Mouse (Mus musculus): ENCODE measurements around the gene Fancg. TPM values are rescaled to one million over a fixed set of nuclear protein-coding genes. Genes with fewer than 3 reads are reported as not detected.
A peak's percentile ranks its signal among the peaks of the same experiment; 100 is the strongest.
"Not testable (repeated sequence)": the region's sequence is repeated elsewhere in the genome, so short reads cannot be mapped to it uniquely, and the experiment has no call there.

The Fancg gene
- polyA plus RNA-seq, 1 experiment from 2014 or later = 4.6 TPM

DNA sequence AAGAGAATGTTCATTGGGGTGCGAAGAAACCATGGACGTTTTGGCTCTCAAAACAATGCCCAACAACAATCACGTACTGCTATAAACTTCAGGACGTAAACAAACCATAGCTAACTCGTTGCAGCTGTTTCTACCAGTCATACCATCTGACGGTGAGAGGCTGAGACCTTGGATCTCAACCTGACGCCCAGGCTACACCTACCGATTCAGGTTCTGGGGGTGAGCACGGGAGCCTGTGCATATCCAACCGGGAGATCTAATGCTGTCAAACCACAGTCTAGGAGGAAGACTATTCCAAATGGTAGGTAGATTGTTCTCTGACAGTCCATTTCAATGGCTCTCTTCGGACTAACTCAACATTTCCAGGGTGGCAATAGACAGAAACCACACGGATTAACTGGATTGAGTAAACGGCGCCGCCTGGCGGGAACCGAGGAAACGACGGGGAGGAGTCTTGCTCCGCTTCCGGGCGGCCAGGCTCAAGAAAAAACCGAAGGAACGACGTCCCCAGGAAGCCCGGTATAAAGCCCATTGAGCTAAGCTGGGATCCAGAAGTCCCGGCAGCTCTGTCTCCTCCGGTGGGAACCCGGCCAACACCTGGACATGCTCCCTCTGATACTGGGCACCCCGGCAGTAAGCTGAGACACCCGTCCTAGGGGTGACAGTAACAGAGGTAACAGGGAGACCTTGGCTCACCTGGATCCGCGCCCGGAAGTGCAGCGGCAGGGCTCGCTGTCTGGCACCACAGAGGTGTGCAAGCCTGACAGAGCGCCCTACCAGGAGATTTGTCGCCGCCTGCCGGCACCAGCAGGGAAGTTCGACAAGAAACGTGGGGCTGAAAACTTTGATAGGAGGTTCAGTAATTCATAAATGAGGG is 15.0 kb upstream of the Fancg start, which contains the start of gene Pigo:
Gene Pigo (minus strand): TSS at position 736 of the 877 bp plus-strand sequence.
- Histone ChIP-seq H3K79me2 (ENCODE audit: inconsistent target) (no peaks in the 10 kb centered on the region), H3K4me3 (ENCODE audit: inconsistent target) (peak within 1 kb of the TSS; percentile 58), H3K36me3 (ENCODE audit: inconsistent target) (peaks cover 31% of the 10 kb centered on the region), H3K27ac (peak within 1 kb of the TSS; percentile 52)
- 8% methylated on average over 42 of the region's 42 CpGs for whole genome bisulfite sequencing (ENCODE audit: missing documents)

DNA sequence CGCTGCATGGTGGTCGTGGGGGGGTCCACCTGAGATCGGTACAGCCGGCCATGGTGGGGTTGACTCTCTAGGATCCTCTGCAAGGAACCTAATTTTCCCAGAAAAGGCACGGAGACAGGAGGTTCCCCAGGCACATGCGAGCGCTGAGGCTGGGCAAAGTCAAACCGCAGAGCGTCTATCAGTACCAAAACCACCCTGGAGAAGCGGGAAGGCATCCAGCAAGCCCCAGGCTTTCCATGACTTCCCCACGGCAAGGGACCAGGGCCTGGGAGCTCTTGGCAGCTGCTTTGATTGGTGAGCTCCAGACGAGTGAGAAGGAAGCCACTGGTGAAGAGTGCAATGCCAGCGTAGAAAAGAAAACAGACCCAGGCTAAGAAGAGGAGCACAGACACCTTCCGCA is 14.4 kb upstream of the Fancg start:
- peak overlapping the region; percentile 58 for H3K4me3 ChIP-seq (ENCODE audit: inconsistent target)
- WGBS (ENCODE audit: missing documents) = 83% methylated on average over 14 of the region's 14 CpGs
- H3K79me2 ChIP-seq (ENCODE audit: inconsistent target) = no peaks in the 10 kb centered on the region
- H3K36me3 ChIP-seq (ENCODE audit: inconsistent target) = peaks cover 31% of the 10 kb centered on the region
- H3K27ac ChIP-seq = peak overlapping the region; percentile 52; the same call in 1 of the 2 replicates

DNA sequence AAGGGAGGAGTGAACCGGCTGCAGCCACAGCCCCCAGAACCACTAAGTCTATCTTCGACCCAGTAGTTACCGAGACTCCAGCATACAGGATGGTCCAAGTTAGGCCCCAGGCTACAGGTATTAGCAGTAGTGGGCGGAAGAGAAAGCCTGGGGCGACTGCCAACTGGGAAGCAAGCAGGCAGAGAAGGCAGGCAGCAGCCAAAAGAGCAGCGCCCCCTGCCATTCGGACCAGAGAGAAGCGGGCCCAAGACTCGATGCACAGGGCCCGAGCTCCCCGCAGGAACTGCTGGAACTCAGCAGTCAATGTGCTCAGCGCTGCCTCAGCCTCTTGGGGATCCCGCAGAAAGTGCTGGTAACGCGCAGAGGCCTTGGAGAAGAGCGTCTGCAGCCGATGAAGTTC is 11.0 kb upstream of the Fancg start:
- H3K36me3 ChIP-seq (ENCODE audit: inconsistent target) = peaks cover 34% of the 10 kb centered on the region; the same call in 1 of the 2 replicates
- H3K79me2 ChIP-seq (ENCODE audit: inconsistent target) = no peaks in the 10 kb centered on the region
- H3K4me3 ChIP-seq (ENCODE audit: inconsistent target) = no peak overlapping the region
- no peak overlapping the region for H3K27ac ChIP-seq
- WGBS (ENCODE audit: missing documents) = 92% methylated on average over 17 of the region's 17 CpGs

DNA sequence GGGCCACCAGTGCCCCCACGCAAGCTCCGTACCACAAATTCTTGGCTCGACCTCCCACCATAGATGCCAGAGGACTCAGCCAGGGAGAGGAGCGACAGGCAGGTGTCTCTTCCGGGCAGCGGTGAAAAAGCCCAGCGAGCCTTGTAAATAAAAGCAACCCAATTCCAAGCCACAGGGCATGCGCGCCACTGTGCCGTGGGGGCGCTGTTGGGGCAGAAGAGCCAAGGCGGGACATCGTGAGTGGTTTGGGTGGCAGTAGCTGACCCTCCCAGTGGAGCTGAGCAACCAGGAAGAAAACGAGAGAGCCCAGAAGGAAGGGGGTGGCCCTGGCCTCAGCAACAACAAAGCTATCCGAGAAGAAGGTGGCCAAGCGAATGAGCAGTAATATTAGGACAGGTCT is 10.6 kb upstream of the Fancg start:
- H3K79me2 ChIP-seq (ENCODE audit: inconsistent target) = no peaks in the 10 kb centered on the region
- H3K4me3 ChIP-seq (ENCODE audit: inconsistent target) = no peak overlapping the region
- 98% methylated on average over 16 of the region's 16 CpGs for WGBS (ENCODE audit: missing documents)
- peaks cover 34% of the 10 kb centered on the region; the same call in 1 of the 2 replicates for H3K36me3 ChIP-seq (ENCODE audit: inconsistent target)
- H3K27ac ChIP-seq = no peak overlapping the region

DNA sequence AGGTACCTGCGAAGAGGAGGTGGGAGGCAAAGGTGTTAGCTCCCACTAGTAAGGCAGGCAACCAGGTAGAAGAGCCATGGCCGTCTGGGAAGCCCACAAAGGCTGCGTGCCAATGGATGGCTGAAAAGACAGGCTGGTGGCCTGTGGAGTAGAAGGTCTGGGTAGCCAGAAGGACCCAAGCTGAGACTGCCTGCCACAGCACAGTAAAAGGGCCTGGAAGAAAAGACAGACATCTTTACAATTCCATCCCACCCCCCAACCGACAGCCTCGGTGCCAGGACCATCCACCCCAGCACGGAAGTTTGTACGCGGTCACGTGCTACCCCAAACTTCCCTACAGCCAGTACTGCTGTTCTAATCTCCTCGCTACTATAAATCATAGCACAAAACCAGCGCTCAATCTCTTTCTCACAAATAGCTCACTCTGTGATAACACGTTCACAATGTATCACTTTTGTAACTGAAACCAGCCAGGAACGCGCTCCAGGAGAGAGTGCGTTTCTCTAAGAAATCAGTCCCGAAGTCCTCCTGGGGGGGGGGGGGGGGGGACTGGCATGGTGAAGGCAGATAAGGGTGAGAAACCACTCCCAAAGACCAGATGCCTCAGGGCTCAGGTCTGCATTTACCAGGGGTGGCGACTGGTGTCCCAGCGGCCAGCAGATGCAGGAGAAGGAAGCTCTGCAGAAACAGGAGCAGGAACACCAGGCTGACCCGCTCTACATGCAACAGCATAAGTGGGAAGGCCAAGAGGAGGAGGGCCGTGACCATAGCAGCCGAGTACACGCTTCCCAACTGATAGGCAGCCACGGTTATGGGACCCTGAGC is 9.5 kb upstream of the Fancg start:
- Histone ChIP-seq H3K4me3 (ENCODE audit: inconsistent target) (no peak overlapping the region), H3K36me3 (ENCODE audit: inconsistent target) (peaks cover 34% of the 10 kb centered on the region; the same call in 1 of the 2 replicates), H3K79me2 (ENCODE audit: inconsistent target) (no peaks in the 10 kb centered on the region), H3K27ac (no peak overlapping the region)
- WGBS (ENCODE audit: missing documents) = 95% methylated on average over 21 of the region's 23 CpGs

DNA sequence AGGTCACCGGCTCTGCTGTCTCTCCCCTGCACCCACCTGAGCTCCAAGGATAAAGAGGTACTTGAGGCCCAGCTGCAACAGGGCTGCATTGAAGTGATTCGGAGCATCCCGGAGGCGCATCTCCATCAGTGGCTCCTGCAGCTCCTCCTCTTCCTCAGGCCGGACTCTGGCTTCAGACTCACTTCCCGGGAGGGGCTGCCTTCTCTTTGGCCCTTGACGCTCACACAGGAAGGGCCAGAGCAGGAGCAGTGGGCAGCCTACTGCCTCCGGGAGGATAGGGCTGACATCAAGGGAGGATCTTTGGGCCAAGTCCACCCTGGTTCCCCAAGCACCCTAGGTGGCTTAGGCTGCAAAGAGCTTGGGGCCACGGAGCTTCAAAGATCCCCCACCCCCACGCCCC is 8.9 kb upstream of the Fancg start:
- Histone ChIP-seq H3K27ac (no peak overlapping the region), H3K36me3 (ENCODE audit: inconsistent target) (peaks cover 34% of the 10 kb centered on the region; the same call in 1 of the 2 replicates), H3K4me3 (ENCODE audit: inconsistent target) (no peak overlapping the region), H3K79me2 (ENCODE audit: inconsistent target) (no peaks in the 10 kb centered on the region)
- 94% methylated on average over 10 of the region's 10 CpGs for WGBS (ENCODE audit: missing documents)

DNA sequence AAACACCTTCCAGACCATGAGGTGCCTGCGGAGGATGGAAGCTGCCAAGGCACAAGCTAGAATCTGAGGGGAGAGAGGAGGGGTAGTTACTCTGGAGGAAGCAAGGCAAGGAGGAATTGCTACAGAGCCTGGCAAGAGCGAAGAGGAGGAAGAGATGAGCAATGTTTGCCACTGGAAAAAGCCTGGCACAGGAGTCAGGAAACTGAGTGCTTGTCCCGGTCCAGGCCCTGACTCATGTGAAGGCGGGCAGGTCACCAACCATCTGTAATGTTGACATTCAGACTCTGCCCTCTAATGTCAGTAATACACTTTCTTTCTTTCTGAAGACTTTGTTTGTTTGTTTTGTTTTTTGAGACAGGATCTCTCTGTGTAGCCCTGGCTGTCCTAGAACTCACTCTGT is 7.8 kb upstream of the Fancg start:
- Histone ChIP-seq H3K4me3 (ENCODE audit: inconsistent target) (no peak overlapping the region), H3K36me3 (ENCODE audit: inconsistent target) (peaks cover 34% of the 10 kb centered on the region; the same call in 1 of the 2 replicates)

DNA sequence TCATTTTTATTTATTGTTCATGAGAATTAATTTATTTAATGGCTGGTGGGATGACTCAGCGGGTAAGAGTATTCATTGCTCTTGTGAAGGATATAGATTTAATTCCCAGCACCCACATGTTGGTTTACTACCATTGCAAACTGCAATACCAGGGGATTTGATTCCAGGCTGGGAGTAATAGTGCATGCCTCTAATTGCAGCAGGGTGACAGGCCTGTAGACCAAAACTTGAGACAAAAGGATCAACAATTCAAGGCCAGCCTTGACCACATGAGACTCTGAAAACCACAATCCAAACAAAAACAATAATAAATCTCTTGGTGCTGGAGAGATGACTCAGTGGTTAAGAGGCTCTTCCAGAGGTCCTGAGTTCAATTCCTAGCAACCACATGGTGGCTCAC is 1.8 kb upstream of the Fancg start:
- Histone ChIP-seq H3K4me3 (ENCODE audit: inconsistent target) (no peak overlapping the region), H3K27ac (no peak overlapping the region), H3K36me3 (ENCODE audit: inconsistent target) (peaks cover 4% of the 10 kb centered on the region; the same call in 1 of the 2 replicates), H3K79me2 (ENCODE audit: inconsistent target) (no peaks in the 10 kb centered on the region)
- 100% methylated on average over 1 of the region's 1 CpGs for WGBS (ENCODE audit: missing documents)

More for the DNA sequence above, 7.8 kb upstream of the Fancg start:
- WGBS (ENCODE audit: missing documents) = 90% methylated on average over 4 of the region's 4 CpGs
- H3K79me2 ChIP-seq (ENCODE audit: inconsistent target) = no peaks in the 10 kb centered on the region
- H3K27ac ChIP-seq = no peak overlapping the region

DNA sequence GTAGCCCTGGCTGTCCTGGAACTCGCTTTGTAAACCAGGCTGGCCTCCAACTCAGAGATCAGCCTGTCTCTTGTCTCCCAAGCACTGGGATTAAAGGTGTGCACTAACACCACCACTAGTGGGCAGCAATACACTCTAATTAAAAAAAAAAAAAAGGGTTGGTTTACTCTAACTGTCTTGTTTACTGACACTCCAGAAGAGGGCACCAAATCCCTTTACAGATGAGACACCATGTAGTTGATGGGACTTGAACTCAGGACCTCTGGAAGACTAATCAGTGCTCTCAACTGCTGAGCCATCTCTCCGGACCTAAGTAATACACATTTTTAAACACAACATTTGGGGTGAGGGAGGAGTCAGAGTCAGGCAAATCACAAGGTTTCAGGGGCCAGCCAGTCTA is 4.5 kb downstream of the Fancg start:
- 51% methylated on average over 2 of the region's 2 CpGs for WGBS (ENCODE audit: missing documents)
- Histone ChIP-seq H3K4me3 (ENCODE audit: inconsistent target) (no peak overlapping the region), H3K36me3 (ENCODE audit: inconsistent target) (peaks cover 9% of the 10 kb centered on the region; the same call in 1 of the 2 replicates), H3K27ac (no peak overlapping the region), H3K79me2 (ENCODE audit: inconsistent target) (no peaks in the 10 kb centered on the region)

DNA sequence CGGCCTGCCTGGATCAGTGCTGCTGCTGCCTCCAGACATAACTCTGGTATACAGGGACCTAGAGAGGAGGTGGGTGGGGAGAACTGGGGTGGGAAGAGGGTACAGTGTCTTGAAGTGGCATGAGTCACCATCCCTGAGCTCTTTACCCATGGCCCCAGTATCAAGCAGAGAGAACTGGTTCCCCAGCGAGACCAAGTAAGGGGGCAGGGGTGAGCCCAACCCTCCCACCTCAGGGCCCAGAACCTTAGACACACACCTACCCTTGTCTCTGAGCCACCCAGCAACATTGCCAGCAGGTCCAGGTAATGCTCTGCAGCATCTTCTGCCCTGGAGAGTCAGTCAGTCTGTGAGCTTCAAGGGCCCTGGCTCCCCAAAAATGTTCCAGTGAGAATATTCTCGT is 5.4 kb downstream of the Fancg start:
- 97% methylated on average over 3 of the region's 3 CpGs for WGBS (ENCODE audit: missing documents)
- Histone ChIP-seq H3K4me3 (ENCODE audit: inconsistent target) (no peak overlapping the region), H3K79me2 (ENCODE audit: inconsistent target) (no peaks in the 10 kb centered on the region), H3K36me3 (ENCODE audit: inconsistent target) (peaks cover 9% of the 10 kb centered on the region; the same call in 1 of the 2 replicates), H3K27ac (no peak overlapping the region)

DNA sequence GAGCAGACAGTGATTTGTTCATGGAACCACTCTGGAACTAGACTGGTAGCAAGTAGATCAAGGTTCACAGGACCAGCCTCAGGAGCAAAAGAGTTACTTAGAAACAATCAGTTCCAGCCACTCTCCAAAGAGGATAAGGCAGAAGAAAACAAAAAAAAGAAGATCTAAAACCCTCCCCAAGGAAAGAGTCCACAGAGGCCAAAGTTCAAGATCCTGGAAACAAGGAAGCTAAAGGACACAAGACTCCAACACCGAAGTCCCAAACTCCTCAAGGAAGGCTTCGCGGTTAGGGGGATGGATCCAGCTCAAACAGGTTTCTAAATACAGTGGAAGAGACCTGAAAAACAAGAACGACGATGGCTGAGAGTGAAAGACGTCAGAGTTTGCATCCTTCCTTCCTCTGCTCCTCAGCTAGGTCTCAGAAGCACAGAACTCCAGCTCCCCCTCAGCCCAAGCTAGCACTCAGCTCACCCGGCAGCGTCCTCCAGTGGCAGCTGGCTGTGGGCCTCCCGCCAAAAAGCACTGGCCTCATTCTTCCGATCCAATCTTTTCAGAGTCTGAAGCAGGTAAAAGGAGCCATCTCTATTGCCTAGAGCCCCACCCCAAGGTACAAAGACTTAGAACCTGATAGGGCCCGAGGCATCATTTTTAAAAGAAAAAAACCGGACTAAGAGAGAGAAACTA is 7.4 kb downstream of the Fancg start:
- WGBS (ENCODE audit: missing documents) = 89% methylated on average over 12 of the region's 12 CpGs
- Histone ChIP-seq H3K36me3 (ENCODE audit: inconsistent target) (peaks cover 9% of the 10 kb centered on the region; the same call in 1 of the 2 replicates), H3K27ac (no peak overlapping the region), H3K4me3 (ENCODE audit: inconsistent target) (no peak overlapping the region), H3K79me2 (ENCODE audit: inconsistent target) (peaks cover 17% of the 10 kb centered on the region)

DNA sequence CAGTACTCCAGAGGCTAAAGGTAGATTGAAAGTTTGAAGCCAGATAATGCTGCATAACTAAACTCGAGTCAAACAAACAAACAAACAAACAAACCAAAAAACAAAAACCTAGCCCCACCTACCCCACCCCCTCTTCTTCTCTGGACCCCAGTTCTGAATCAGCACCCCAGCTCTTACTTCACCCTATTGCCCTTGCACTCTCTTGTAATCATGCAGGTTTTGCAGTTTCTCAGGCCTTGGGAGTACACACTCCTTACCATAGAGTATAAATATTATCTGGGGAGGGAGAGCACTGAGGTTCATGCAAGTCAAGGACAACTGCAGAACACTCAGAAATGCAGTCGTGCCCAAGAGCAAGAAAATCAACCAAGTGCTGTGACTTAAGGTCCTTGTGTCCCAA is 9.0 kb downstream of the Fancg start:
- H3K4me3 ChIP-seq (ENCODE audit: inconsistent target) = no peak overlapping the region
- H3K79me2 ChIP-seq (ENCODE audit: inconsistent target) = peaks cover 33% of the 10 kb centered on the region
- 98% methylated on average over 2 of the region's 2 CpGs for WGBS (ENCODE audit: missing documents)
- H3K36me3 ChIP-seq (ENCODE audit: inconsistent target) = no peaks in the 10 kb centered on the region
- no peak overlapping the region for H3K27ac ChIP-seq

DNA sequence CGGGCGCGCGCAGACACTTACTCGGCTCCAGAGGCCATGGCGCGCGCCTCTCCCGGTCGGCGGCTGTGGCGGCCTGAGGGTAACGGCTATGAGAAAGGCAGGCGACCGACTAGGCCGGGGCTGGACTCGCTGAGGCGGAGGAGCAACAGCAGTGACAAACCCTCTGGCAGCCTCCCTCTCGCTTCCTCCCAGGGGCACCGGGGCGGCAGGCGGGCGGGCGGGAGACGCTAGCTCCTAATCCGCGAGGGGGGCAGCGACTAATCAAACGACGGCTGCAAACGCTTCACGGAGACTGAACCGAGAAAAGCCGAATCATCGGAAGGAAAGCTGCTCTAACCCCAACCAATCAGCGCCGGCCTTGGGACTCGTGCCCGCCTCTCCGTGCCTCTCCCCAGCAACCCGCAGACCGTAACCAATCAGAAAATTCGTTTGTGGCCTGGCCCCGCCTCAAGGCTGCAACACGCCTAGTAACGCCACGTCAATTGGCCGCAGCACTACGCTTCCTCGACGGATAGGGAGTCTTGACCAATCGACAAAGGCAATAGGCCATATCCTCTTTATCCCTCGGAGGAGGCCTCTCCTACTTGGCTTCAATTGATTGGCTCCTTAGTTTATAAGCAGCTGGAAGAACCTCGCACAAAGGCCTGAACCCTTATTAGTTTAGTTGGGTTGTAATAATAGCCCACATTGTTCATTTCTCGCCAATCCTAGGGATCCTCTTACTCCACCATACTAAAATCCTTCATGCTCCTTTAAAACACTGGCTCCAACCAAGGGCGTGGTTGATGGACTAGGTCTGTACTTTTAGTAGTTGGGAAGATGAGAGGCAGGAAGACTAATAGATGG is 9.9 kb downstream of the Fancg start, which contains the start of gene Vcp:
Gene Vcp (minus strand): TSS at position 367 of the 846 bp plus-strand sequence.
- Histone ChIP-seq H3K4me3 (ENCODE audit: inconsistent target) (peak within 1 kb of the TSS; percentile 87), H3K79me2 (ENCODE audit: inconsistent target) (peaks cover 42% of the 10 kb centered on the region), H3K27ac (peak within 1 kb of the TSS; percentile 51)
- H3K36me3 ChIP-seq (ENCODE audit: inconsistent target) = not testable (repeated sequence)
- 1% methylated on average over 44 of the region's 56 CpGs for WGBS (ENCODE audit: missing documents)
